Mouse (Mus musculus): ENCODE measurements at regions not wholly inside any gene's neighbourhood (a gene's known extent, or its start where the extent isn't known, plus 50 kb on each side); places are given as distances from the start of the nearest gene placed in this dataset.

DNA sequence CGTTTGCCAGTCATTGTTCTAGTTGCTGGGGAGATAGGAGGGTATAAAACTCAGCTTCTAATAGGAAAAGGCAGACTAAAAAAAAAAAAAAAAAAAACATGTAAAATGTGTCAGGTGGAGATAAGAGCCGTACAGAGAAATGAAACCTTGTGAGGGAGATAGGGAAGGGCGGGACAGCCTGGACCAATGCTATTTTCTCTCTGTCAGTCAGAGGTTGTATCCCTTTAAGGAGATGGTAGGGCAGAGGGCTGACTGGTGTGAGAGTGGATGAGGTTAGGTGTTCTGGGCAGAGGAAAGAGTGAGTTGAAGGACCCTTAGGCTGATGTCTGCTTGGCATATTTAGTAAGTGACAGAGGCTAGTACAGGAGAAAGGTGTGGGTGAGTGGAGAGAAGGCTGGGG lies 169.2 kb upstream of the Serpine2 start:
- DNase-seq, result no peak

DNA sequence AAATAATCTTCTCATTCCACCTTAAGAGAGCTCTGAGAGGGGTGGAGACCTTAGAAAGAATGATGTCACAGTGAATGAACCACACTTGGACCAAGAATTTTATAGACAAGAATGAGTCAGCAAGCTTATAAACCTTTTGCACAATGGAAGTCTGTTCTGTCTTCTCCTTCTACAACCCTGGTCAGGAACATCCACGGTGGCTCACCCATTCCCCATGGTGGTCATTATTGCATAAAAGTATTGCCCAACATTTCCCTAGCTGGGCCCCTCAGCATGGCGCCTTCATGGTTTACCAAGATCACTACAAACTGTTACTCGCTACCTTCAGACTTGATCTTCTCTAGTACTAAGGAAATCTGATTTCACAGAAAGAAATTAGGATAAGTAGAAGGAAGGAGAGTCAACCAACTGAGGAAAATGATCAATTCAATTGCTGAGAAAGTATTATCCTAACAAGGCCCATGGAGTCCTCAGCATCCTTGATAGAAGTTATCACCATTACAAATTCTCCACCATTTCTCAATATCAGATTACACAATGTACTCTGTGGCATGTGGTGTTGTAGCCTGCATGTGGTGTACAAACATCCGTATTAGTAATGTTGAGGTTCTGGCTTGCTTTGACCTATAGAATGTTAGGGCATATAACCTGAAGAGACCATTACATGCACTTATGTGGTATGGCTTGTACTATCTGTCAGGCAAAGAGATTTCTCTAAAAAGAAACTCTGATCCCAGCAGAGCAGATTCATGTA lies 165.1 kb upstream of the Serpine2 start:
- DNase-seq, result no peak

DNA sequence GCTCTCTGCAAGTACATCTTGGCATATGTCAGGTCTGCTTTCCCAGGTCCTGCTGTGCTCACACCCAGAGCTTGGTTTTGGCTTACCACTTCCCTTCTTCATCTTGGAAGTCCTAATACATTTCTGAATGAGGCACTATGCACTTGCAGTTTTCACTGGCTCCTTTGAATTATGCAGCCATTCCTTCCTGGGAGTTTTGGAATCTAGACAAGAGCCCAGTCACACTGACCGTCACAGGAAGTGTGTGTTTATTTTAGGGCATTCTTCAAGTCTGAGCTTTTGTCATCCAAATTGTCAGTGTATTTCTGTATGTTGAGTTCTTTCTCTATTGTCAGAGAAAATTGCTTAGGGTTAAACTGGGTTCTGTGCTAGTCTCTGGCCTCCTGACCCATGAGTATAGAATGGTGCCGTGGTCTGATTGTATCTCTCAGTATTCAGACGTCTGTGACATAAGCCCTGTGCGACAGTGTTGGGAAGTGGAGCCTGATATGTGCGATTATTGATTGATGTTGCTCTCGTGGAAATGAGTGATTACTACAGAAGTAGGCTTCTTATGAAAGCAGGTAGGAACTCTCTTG lies 162.6 kb upstream of the Serpine2 start:
- no peak for DNase-seq

DNA sequence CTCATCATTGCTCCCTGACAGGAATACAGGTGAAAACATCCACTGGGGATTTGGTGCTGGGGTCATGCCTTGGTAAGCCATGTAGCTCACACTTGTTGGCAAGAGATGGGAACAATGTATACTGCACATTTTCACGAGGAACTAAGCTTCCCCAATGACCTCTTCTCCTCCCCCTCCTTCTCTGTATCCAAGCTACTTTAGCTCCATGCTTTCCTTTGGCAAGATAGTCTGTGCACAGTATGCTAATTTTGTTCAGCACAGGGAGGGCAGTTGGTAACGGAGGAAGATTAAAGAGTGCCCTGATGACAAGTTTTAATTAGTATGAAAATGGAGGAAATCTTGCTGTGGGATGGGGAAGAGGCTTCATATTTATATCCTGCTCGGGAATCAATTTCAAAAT lies 160.9 kb upstream of the Serpine2 start:
- no peak for DNase-seq

DNA sequence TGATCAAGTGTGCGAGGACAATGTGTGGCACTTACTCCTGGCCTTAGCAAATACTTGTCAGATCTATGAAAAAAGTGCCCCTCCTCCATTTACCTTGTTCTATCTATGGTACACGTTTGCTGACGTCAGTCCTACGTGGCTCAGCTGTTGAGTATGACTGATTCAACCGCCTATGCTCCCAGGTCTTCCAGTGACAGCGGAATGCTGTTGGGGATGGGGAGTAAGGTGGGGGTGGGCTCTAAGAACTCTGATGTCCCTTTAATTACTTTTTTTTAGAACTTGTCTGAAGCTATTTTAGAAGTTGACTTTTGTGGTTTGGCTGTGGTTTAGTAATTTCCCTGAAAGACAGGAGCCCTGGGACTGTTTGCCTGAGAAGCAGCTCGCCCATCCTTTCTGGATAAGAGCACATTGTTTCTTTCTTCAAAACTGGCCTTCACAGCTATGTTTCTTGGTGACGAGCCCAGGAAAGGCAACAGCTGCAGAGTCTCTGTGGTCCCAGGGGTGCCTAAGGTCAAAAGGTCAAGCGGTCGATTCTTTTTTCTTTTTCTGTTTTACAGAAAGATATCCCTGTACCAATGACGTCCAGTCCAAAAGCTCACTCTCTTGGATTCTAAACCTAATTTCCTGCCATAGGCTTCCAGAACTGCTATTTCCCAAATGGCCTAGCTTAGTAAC lies 157.5 kb upstream of the Serpine2 start:
- DNase-seq, result no peak

DNA sequence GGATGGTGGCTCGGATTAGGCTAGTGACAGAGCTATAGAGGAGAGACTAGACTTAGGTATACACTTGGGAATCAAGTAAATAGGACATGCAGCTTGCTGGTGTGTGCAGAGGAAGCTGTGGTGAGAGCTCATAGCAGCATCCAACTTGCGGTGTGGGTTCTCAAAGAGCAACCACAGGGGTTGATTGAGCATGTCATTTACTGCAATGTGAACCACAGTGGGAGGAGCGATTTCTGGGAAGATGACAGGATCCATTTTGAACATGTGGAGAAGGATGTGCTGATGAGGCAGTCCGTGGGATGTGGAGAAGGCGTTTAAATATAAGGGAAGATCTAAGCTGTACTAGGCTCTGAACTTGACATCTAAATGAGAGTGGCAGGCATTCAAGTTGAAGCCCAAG lies 154.5 kb upstream of the Serpine2 start:
- no peak for DNase-seq

DNA sequence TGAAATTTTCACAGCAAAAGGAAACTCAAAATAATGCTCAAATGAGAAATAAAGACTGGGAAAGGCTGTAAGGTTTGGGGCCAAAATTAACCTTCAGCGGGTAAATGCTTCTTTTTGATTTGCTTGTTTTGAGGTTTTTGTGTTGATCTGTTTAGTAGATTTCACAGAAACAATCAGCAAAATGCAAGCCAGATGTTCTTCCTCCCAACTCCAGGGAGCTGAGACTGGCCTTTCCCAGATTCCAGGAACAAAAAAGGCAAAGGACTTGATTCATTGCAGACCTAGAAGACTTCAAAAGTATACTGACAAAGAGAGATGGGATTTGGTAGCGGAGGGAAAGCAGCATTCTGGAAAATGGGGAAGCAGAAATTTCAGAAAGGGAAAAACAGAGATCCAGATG lies 153.6 kb upstream of the Serpine2 start:
- DNase-seq, result no peak

DNA sequence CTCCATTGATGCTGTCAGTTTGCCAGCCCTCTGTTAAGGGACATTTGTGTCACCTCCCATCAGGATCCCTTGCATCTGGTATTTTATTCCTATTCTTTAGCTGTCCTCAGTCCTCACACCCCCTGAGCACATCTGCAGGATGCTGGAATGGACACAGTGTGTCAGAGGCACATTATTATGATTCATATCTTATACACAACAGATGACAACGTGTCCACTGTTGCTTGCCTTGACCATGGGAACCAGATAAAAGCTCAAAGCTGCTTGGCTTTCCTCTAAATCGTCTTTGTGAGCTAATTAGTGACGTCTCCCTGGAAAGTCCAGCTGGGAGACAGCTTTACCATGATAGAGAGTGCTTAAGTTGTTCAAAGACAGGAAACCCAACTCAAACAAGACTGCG lies 149.7 kb upstream of the Serpine2 start:
- DNase-seq, result no peak

DNA sequence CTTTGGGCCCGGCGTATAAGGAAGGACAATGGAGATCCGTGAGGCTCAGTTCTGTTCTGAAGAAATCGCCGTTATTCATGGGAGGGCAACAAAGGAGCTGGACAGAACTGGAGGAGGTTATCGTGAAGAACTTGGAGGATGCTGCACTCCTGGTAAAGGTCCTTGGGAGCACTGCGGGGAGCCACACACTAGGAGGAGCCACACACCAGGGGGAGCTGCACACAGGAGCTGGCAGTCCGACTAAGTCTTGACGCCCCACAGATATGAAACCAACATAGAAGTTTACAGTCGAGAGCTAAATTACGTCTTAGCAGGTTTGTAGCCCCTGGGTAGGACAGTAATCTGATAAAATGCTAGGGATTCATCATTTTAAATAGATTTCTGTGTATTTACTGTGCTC lies 138.1 kb upstream of the Serpine2 start:
- peak; percentile 52 for DNase-seq

DNA sequence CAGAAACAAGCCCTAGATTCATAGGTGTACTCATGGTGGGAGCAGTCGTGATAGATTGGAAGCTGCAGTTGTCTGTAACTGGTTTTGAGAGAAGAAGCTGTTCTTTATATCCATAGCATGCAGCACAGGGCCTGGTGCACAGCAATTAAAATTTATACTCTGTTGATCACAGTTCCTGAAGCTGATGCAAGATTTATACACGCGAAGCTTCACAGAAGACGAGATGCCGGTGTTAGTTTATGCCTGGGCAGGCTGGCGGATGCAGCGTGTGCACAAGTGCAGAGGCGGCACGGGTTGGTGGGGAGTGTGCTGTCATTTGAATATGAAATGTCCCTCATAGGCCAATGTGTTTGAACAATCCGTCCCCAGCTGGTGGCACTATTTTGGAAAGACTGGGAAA lies 136.9 kb upstream of the Serpine2 start:
- DNase-seq, result no peak

DNA sequence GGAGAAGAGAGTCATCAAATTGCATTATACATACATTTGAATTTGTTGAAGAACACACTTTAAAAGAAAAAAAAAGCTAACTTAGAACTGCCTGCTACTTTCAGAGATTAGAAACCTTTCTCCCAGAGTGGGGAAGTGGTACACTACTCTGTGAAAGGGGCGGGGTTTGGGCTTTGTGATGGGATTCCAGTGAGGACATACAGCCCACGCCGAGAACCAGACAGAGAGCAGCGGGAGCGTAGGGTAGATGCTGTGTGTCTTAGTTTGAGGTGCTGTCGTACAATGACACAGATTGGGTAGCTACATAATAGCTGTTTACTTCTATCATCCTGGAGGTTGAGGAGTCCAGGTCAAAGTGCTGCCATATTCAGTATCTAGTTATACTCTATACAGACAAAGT lies 136.5 kb upstream of the Serpine2 start:
- DNase-seq, result no peak

DNA sequence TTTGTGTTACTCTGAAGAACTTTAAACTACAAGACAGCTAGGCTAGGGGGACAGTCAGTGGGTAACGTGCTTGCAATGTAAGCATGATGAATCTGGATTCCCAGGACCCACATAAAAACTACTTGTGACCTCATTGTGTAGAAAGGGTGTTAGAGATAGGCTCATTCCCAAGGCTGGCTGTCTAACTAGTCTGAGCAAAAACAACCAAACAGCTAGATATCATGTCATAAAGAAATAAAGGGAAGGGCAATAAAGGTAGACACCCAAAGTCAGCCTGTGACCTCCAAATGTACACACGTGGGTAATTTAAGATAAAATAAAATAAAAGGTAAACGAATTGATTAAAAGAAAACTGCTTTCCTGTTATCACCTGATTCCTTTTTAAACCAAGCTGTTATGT lies 123.7 kb upstream of the Serpine2 start:
- DNase-seq, result no peak

DNA sequence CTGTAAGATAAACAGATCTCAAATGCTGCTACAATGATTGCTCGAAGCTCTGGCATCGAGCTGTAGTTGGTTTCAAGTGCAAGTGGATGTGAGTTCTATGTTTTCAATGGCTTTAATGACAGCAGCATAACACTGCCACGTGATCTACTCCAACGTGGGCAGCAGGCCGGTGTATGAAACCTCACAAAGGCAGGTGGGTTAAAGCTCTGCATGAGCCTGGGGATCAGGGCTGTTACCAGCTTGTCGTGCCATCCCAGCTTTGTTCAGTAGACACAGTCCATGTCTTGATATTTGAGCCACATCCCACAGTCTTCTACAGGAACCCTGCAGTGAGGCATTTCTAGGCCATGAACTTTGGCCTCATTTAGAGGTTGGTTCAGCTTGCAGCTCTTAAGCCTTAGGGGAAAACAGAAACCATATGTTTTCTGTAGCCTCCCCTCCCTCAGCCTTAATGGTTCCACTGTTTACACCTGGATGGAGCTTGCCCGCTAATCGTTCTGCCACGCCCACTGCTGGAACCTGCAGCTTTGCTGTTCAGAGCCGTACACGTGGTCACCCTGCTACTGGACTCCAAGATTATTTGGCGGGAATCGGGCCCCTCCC lies 121.8 kb upstream of the Serpine2 start:
- DNase-seq, result no peak

DNA sequence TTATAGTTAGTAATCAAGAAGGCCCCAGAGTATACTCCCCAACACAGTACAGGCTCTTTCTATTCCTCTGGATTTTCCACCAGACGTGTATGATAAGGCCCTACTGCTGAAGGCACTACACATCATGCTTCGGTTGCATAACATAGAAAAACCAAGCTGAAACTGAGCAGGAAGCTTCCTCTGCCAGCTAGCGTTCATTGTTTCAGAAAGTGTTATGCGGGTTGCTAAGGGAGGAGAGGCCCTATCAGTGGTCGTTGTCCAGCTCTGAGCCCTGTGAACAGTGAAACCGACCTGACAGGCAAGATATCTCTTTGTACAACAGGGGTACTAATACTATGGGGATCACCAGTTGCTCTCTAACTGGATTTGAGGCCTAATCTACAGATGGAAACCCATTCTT lies 118.9 kb upstream of the Serpine2 start:
- DNase-seq, result no peak

DNA sequence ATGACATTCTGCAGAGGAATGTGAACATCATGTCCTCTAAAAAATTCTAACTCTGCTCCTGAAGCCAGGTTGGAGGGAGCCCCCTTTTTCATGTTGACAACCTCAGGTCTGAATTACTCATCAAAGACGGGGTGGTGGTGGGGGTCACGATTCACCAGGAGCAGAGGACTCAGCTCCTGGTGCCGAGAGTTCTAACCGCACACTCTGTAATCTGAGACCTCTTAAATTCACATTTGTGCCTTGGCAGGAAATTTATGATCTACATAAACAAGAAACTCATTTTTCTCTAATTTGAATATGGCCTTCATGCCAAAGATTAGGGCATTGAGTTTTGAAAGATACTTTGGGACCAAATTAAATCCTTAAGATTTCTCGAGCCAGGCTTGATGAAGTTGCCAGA lies 117.2 kb upstream of the Serpine2 start:
- no peak for DNase-seq

DNA sequence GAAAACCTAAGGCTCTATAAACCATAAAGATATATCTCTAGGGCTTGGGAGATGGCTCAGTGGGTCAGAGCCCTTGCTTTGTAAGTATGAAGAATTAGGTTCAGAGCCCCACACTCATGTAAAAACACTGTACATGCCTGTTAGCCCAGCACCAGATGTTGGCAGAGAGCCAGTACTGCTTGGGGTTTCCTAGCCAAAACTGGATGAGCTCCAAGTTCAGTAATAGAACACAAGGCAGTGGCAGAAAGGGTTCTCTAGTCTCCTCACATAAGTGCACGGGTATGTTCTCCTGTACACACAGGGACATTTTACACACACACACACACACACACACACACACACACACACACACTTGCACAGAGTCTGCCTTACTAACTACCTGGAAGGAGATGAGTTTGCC lies 95.1 kb upstream of the Serpine2 start:
- DNase-seq, result peak; percentile 28

DNA sequence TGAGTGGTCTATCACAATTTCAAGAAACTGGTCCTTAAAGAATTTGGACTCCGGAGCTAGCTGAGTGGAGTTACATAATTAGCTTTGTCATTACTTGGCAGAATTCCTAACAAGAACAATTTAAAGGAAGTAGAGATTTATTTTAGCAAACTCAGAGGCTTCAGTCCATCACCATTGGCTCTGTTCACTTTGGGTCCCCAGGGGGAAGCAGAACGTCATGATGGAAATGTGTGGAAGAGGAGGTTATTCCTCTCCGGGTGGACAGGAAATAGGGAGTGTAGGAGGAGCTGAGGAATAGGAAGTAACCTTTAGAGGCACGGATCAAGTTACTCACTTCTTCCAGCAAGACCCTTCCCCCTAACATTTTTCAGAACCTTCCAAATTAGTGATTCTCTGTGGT lies 83.3 kb upstream of the Serpine2 start:
- DNase-seq, result no peak

DNA sequence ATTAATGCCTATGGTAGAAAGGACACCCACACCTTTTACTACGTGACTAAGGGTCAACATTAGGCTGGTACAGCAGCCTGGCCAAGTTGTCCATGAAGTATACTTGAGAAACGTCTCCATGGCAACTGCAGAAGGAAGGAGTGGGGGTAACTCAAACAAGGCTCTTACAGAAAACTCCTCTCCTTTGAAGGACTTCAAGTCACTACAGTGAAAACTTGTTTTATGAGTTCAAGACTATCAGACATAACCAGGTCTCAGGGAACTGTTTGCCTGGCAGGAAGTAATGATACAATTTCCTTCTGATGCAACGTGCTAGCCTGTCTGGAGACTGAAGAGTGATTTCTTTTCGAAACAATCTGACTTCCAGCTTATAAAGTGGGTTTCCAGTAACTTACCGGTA lies 71.5 kb upstream of the Serpine2 start:
- DNase-seq, result no peak

DNA sequence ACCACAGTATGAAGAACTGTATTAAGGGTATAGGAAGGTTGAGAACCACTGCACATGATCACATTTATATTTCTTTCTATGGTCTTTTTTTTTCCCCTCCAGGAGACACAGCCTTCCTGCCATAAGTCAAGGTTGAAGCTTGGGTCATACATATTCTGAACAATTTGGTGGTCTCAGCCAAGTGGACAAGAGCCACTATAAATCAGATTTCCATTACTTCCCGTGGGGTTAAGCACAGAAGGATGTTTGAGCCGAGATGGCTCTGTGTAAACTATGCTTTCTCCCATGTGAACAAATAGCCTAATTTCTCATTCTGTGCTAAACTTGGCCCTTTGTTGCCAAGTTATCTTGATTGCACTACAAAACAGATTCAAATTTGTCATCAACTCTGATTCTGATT lies 66.8 kb upstream of the Serpine2 start:
- no peak for DNase-seq

DNA sequence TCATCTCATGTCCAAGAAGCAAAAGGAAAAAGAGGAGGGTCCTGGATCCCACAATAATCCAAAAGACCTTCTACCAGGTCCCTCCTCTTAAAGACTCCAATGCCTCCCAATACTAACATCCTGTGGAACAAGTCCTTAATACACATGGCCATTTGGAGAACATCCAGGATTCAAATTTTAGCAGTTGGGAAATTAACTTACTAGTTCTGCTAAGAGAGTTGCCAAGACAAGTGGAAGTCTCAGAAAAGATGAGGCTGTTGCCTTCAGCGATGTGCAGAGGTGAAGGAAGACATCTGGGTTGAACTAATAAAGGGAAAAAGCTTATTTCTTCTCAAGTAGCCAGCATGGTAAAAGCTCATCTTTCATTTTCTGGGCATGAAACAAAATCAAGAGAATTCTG lies 64.8 kb upstream of the Serpine2 start:
- no peak for DNase-seq

DNA sequence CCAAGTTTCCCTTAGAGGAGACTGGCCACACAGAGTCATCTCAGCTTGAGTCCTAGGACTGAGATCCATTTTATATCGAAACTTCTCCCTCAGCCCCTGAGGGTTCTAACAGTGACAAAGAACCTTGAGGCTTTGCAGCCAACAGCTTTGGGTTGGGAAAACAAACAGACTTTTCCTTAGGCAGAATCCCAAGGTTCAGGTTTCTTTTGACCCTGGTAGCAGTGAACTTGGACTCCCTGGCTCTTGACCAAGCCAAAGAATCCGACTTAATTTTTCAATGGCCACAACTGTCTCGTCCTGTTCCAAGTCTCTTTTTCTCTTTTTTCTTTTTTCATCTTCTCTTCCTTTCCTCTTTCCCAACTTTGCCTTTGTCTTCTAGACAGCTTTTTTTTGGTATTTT lies 60.9 kb upstream of the Serpine2 start:
- no peak for DNase-seq

DNA sequence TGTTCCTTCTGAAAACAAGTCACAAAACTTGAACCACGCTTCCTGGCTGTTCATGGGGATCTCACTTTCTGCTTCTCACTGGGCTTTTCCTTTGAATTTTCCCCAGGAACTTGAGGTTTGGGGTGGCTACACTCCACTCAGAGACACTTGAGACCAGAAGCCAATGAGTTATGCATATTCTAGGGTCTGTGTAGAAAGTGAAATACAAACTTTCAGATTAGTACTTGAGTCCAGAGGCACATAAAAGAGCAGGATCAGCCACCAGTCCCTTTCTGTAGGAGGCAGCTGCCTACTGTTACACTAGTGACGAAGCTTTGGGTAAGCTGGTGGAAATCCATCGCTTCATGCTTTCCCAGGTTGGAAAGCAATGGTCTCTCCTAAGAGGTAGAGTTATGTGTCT lies 60.4 kb upstream of the Serpine2 start:
- DNase-seq, result no peak

DNA sequence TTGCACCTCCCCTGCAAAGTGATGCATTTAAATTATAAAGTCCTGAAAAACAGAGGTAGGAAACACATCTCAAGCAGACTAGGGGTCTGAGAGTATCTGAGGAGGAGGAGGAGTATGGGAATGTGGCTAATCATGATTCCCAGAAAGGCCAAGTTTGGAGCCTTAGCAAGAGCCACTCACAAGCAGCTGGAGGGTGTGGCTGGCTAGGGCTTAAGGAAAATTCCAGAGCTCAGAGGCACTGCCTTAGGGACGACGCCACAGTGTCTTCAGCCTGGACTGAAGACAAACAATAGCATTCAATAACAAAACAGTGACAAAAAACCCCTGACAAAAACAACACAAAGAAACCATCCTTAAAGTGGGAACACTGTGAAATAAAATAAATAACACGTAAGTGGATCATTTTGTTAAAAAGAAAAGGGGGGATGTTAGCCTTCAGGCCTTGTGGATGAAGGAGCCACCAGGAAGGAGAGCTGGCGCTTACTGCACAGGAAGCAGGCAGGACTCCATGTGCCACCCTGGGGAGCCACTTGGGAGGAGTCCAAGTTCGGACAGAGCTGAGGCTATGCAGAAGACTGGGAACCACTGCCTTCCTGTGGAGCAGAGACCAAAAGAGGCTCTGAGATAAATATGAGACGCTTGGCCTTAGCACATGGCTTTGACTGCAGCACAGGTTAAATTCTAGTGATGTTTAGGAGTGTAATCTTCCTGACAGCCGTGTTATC lies 56.6 kb upstream of the Serpine2 start:
- peak; percentile 28 for DNase-seq
